Mouse (Mus musculus): ENCODE measurements around the gene C3.

Gene C3

DNA sequence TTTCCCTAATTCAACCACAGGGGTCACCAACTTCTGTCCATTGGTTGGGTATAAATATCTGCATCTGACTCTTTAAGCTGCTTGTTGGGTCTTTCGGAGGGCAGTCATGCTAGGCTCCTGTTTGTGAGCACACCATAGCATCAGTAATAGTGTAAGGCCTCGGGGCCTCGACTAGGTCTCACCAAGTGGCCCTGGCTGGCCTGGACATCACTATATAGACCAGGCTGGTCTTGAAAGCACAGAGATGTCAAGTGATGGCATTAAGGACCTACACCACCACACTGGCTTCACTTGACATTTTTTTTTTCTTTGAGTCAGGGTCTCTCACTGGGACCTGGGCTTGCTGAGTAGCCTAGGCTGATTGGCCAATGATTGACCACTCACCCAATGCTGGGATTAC is 30.3 kb upstream of the C3 start:
- ChIA-PET CTCF (no interaction called here), POLR2A (interaction anchor here in 1 of 4 experiments (2.9 kb wide), 1 partner anchor 9 kb away, joined by 15 read pairs; the partner anchor contains the start of genes Gpr108 and Trip10)

DNA sequence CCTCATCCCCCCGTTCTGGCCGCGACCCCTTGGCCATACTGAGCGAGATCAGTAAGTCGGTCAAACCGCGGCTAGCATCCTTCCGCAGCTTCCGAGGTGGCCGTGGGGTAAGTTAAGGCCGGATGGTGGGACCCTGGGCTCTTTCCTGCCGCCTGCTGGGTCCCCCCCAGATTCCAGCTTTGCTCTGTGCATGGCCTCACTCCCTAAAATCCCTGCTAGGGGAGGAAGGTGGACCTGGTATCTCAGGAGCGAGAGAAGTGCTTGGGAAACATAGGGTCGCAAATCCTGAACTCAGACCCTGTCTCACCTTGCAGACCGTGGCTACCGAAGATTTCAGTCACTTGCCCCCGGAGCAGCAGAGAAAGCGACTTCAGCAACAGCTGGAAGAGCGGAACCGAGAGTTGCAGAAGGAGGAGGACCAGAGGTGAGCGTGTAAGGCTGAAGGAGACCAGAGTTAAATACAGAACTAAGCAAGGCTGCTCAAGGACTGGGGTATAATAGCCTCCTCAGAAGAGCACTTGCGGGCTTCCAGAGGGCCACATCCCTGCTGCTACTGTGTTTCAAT is 29.1 kb upstream of the C3 start:
- CTCF ChIA-PET, result no interaction called here
- POLR2A ChIA-PET, result interaction anchor here in 1 of 4 experiments (0.9 to 1.3 kb wide), 2 partner anchors 16 to 225 kb away, joined by 3 to 4 read pairs; no protein-coding TSS in a partner anchor

DNA sequence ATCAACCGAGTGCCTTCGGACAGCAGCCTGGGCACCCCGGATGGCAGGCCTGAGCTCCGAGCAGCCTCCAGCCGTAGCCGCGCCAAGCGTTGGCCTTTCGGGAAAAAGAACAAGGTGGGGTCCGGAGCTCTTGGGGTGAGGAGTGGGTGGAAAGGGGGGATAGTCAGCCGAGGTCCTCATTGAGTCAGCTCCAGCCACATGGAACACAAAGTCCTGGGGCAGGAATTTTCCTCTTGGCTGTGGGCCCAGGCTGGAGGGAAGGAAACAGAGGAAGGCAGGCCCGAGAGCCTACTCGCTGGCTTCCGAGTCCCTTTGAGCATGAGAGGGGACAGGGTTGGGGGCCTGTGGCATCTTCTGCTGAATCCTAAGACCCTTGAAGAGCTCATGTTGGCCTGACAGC is 27.4 kb upstream of the C3 start:
- CTCF ChIA-PET, result no interaction called here

DNA sequence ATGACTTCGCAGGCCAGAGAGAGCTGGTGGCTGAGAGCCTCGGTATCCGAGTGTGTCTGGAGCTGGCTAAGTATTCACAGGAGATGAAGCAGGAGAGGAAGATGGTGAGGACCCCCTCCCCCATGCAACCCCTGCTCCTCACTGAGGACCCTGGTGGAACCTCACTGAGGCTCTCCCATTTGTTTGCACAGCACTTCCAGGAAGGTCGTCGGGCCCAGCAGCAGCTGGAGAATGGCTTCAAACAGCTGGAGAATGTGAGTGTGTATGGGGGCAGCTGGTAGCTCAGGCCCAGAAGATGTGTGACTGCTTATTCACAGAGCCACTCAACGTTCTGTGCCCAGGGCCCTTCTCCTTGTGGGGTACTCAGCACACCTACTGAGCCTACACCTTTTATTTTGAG is 25.4 kb upstream of the C3 start:
- CTCF ChIA-PET, result interaction anchor here in 1 of 4 experiments (0.9 kb wide), 1 partner anchor 256 kb away, joined by 3 read pairs; the partner anchor contains the start of gene Alkbh7
- POLR2A ChIA-PET, result interaction anchor here in 1 of 4 experiments (0.8 to 3.1 kb wide), 5 partner anchors 8 to 79 kb away, joined by 3 to 16 read pairs (median 4); no protein-coding TSS in a partner anchor

More for the DNA sequence above, 27.4 kb upstream of the C3 start:
- POLR2A ChIA-PET, result interaction anchor here in 3 of 4 experiments (0.6 to 1.3 kb wide), 4 partner anchors 18 to 786 kb away, joined by 3 to 4 read pairs (median 3); partner anchors contain the start of gene Alkbh7 (in 1 of the 3)

- POLR2A ChIA-PET, result interaction anchor here in 2 of 4 experiments (0.5 to 3.9 kb wide), 6 partner anchors 8 to 490 kb away, joined by 3 to 16 read pairs (median 4); no protein-coding TSS in a partner anchor
- CTCF ChIA-PET, result interaction anchor here in 2 of 4 experiments (0.6 kb wide), 2 partner anchors 49 to 256 kb away, joined by 3 to 6 read pairs; no protein-coding TSS in a partner anchor
Observed at GRCm38 (mm10) chr17:57251431-57251830, 23.5 kb upstream of the C3 start.

GRCm38 (mm10) chr17:57250461-57251160 is 22.7 kb upstream of the C3 start:
- ChIA-PET POLR2A (interaction anchor here in 2 of 4 experiments (0.5 to 3.9 kb wide), 10 partner anchors 8 to 489 kb away, joined by 3 to 16 read pairs (median 4); partner anchors contain the start of gene Khsrp (in 1 of the 2)), CTCF (interaction anchor here in 1 of 4 experiments (0.8 to 1.3 kb wide), 2 partner anchors 82 to 84 kb away, joined by 4 read pairs; no protein-coding TSS in a partner anchor)

- ChIA-PET POLR2A (interaction anchor here in 2 of 4 experiments (0.6 to 3.9 kb wide), 12 partner anchors 10 to 487 kb away, joined by 3 to 17 read pairs (median 4); partner anchors contain the start of genes Khsrp (in 2 of the 2) and Alkbh7 (in 1 of the 2)), CTCF (interaction anchor here in 2 of 4 experiments (0.8 to 2.9 kb wide), 8 partner anchors 27 to 189 kb away, joined by 3 to 41 read pairs (median 6); no protein-coding TSS in a partner anchor)
Observed at GRCm38 (mm10) chr17:57249186-57250181, 21.5 kb upstream of the C3 start, which contains the start of gene Trip10. Gene Trip10, plus strand, starts transcription at chr17:57249455.

- POLR2A ChIA-PET, result interaction anchor here (0.6 to 3.9 kb wide), 30 partner anchors 10 to 1170 kb away, joined by 3 to 30 read pairs (median 3); partner anchors contain the start of genes Khsrp (in 2 of the 4), Alkbh7 (in 1 of the 4), Clpp (in 1 of the 4) and Gm17949 (in 1 of the 4)
- CTCF ChIA-PET, result interaction anchor here (0.6 to 2.9 kb wide), 29 partner anchors 13 to 251 kb away, joined by 3 to 41 read pairs (median 5); partner anchors contain the start of genes Khsrp (in 2 of the 4) and Alkbh7 (in 1 of the 4)
Observed at GRCm38 (mm10) chr17:57248771-57249170, 20.8 kb upstream of the C3 start.

- POLR2A ChIA-PET, result interaction anchor here (0.6 to 3.9 kb wide), 41 partner anchors 11 to 1358 kb away, joined by 3 to 30 read pairs (median 3); partner anchors contain the start of genes Alkbh7 (in 2 of the 4), Gm17949 (in 2 of the 4), Gtf2f1 (in 2 of the 4) and Khsrp (in 2 of the 4)
Observed at GRCm38 (mm10) chr17:57248201-57248699, 20.3 kb upstream of the C3 start, which contains the start of gene Gpr108. Gene Gpr108, minus strand, starts transcription at chr17:57248446.

GRCm38 (mm10) chr17:57247393-57248200 is 19.7 kb upstream of the C3 start:
- POLR2A ChIA-PET, result interaction anchor here (0.6 to 3.9 kb wide), 40 partner anchors 11 to 1357 kb away, joined by 3 to 30 read pairs (median 3); partner anchors contain the start of genes Alkbh7 (in 2 of the 4), Gm17949 (in 2 of the 4), Gtf2f1 (in 2 of the 4) and Khsrp (in 2 of the 4)
- CTCF ChIA-PET, result interaction anchor here (0.5 to 2.9 kb wide), 33 partner anchors 12 to 420 kb away, joined by 3 to 41 read pairs (median 5); partner anchors contain the start of genes Khsrp (in 2 of the 4) and Alkbh7 (in 1 of the 4)

More at GRCm38 (mm10) chr17:57248201-57248699, 20.3 kb upstream of the C3 start, which contains the start of gene Gpr108:
- CTCF ChIA-PET, result interaction anchor here (0.6 to 2.9 kb wide), 34 partner anchors 13 to 420 kb away, joined by 3 to 41 read pairs (median 5); partner anchors contain the start of genes Khsrp (in 2 of the 4) and Alkbh7 (in 1 of the 4)

GRCm38 (mm10) chr17:57246663-57247392 is 18.9 kb upstream of the C3 start:
- ChIA-PET CTCF (interaction anchor here in 3 of 4 experiments (0.5 to 2.9 kb wide), 9 partner anchors 29 to 150 kb away, joined by 3 to 41 read pairs (median 7); no protein-coding TSS in a partner anchor), POLR2A (interaction anchor here in 2 of 4 experiments (0.7 to 3.3 kb wide), 7 partner anchors 15 to 235 kb away, joined by 3 to 30 read pairs (median 3); partner anchors contain the start of genes Gm17949 (in 1 of the 2), Gtf2f1 (in 1 of the 2) and Khsrp (in 1 of the 2))

- POLR2A ChIA-PET, result interaction anchor here in 1 of 4 experiments (0.7 kb wide), 1 partner anchor 17 kb away, joined by 4 read pairs; no protein-coding TSS in a partner anchor
- CTCF ChIA-PET, result no interaction called here
Observed at GRCm38 (mm10) chr17:57245311-57245929, 17.5 kb upstream of the C3 start.

DNA sequence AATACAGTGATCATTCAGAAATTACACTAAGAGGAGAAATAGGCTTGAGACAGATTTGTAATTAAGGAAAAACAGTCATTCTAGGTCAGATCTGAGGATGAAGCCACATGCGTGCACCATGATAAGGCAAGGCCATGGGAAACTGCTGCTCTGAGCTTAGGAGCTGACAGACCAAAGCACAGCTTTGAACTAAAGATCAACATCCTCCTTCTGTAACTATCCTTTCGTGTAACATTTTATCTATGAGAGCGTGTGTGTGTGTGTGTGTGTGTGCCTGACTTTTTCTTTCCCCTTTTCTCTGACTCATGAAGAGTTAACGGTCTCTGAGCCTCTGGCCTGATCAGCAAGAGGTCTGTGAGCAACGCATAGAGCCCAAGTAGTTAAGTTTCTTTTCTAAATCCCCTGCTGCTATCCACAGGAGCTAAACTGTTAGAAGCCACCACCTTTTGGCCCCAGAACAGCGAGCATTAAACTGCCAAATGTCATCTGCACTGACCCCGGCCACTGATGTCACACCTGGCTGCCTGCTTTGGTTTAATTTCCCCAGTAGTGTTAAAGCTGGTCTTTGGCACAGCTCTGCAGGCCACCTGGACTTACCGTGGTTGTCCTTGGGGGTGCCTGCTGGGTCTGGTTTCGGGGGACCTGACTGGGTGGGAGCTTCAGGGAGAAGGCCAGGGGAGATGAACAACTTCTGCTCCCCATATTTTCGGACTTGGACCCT is 15.9 kb upstream of the C3 start:
- CTCF ChIA-PET, result no interaction called here
- POLR2A ChIA-PET, result interaction anchor here in 2 of 4 experiments (0.7 to 0.9 kb wide), 2 partner anchors 21 to 233 kb away, joined by 3 read pairs; partner anchors contain the start of genes Gm17949 (in 1 of the 2) and Gtf2f1 (in 1 of the 2)

GRCm38 (mm10) chr17:57237181-57237580 is 9.2 kb upstream of the C3 start:
- ChIA-PET POLR2A (no interaction called here), CTCF (no interaction called here)
